Mouse (Mus musculus): Measurements from ENCODE around the gene Xylt2. TPM values are rescaled to one million over a fixed set of nuclear protein-coding genes. Genes with fewer than 3 reads are reported as not detected.
"Not testable (repeated sequence)": the region's sequence is repeated elsewhere in the genome, so short reads cannot be mapped to it uniquely, and the experiment has no call there.

Gene Xylt2
- polyA plus RNA-seq, 1 experiment from 2014 or later: 18.5 TPM

DNA sequence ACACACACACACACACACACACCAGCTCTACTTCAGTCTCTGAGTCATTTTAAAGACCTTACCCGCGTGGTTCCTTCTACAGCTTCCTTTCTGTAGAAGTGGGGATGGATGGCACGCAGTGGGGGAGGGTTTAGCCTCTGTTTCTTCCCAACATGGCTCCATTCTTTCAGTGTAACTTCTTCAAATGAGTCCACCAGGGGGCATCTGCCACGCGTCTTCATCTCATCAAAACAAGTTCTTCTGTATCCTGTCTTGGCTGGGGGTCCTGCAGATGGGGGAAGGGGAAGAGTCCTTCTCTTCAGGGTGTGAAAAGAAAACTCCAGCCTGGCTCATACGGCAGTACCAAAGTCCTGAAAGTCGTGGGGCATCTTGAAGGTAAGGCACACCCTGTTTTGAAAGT, 26.7 kb upstream of the Xylt2 start:
- Histone ChIP-seq H3K9ac (ENCODE audit: low read depth, low read length) (no peak overlapping the region), H3K9me3 (ENCODE audit: control insufficient read depth, low read length) (no peaks in the 10 kb centered on the region), H3K4me3 (ENCODE audit: low read length) (no peak overlapping the region), H3K27me3 (ENCODE audit: control insufficient read depth, insufficient read depth, low read length) (no peaks in the 10 kb centered on the region), H3K36me3 (ENCODE audit: control insufficient read depth, insufficient read depth, low read length) (no peaks in the 10 kb centered on the region), H3K27ac (ENCODE audit: low read depth, low read length) (no peak overlapping the region), H3K4me1 (ENCODE audit: control insufficient read depth, insufficient read depth, low read length) (peaks cover 3% of the 10 kb centered on the region; the same call in 1 of the 2 replicates), H3K4me2 (replicated peaks; ENCODE audit: low read depth, low read length) (no peak overlapping the region)
- WGBS: 57% methylated on average over 7 of the region's 7 CpGs
- ATAC-seq (ENCODE audit: low FRiP score, low TSS enrichment): no peak

DNA sequence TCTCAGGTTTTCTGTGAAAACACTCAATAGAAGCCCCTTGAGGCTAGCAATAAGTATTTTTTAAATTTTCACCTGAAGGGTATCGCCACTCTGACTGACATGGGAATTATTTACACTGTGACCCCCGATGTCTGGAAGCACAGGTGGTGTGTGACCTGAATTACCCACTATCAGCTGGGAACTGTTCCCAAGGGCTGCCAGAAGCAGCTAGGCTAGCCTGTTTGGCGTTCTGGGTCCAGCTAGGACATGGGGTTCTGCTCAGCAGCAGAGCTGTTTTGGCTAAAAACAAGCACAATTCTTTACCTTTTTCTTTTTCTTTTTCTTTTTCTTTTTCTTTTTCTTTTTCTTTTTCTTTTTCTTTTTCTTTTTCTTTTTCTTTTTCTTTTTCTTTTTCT, 24.9 kb upstream of the Xylt2 start:
- no peak for ATAC-seq (ENCODE audit: low FRiP score, low TSS enrichment)
- WGBS: 52% methylated on average over 3 of the region's 3 CpGs
- H3K9me3 ChIP-seq (ENCODE audit: control insufficient read depth, low read length): no peaks in the 10 kb centered on the region
- H3K27me3 ChIP-seq (ENCODE audit: control insufficient read depth, insufficient read depth, low read length): no peaks in the 10 kb centered on the region
- H3K4me3 ChIP-seq (ENCODE audit: low read length): no peak overlapping the region
- no peak overlapping the region for H3K27ac ChIP-seq (ENCODE audit: low read depth, low read length)
- H3K9ac ChIP-seq (ENCODE audit: low read depth, low read length): no peak overlapping the region
- peaks cover 3% of the 10 kb centered on the region; the same call in 1 of the 2 replicates for H3K4me1 ChIP-seq (ENCODE audit: control insufficient read depth, insufficient read depth, low read length)
- H3K4me2 ChIP-seq (replicated peaks; ENCODE audit: low read depth, low read length): no peak overlapping the region
- no peaks in the 10 kb centered on the region for H3K36me3 ChIP-seq (ENCODE audit: control insufficient read depth, insufficient read depth, low read length)

DNA sequence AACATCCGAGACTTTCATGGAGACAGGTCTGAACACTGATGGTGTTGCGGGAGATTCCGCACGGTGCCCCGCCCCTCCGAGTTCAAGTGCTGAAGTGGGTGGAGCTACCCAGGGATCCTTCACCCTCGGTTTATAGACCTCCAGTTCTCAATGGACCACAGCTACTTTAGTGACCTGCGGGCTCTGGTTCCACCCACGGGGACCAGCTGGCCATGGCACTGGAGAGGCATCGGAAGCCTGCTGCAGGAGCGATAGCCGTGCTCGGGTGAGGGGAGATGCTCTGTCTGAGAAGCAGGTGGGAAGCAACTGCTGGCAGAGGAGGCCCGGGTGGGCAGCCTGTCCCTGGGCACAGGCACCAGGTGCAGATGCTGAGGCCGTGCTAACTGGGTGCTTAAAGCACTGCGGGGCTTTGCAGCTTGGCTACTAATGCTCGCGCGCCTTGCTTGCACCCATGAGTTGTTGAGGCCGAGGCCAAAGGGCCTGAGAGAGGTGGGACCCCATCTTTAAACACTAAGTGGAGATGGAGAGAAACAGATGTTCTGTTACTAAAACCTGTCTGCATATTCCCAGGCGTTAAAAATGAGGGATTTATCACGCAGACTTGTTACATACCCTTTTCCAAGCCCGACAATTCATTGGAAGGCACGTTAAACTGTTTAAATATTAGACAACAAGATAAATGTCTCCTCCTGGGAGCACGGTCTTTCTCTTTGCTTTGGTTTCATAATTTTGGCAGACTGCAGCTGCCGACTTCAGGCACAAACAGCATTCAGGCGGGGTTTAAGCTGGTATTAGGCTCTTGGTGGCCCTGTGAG, 24.3 kb upstream of the Xylt2 start:
- ATAC-seq (ENCODE audit: low FRiP score, low TSS enrichment): peak; percentile 45; the same call in 1 of the 2 replicates
- Histone ChIP-seq H3K27me3 (ENCODE audit: control insufficient read depth, insufficient read depth, low read length) (no peaks in the 10 kb centered on the region), H3K9ac (ENCODE audit: low read depth, low read length) (no peak overlapping the region), H3K9me3 (ENCODE audit: control insufficient read depth, low read length) (no peaks in the 10 kb centered on the region), H3K4me2 (replicated peaks; ENCODE audit: low read depth, low read length) (peak overlapping the region; percentile 23; the same call in 1 of the 2 replicates), H3K4me3 (ENCODE audit: low read length) (no peak overlapping the region), H3K36me3 (ENCODE audit: control insufficient read depth, insufficient read depth, low read length) (no peaks in the 10 kb centered on the region), H3K4me1 (ENCODE audit: control insufficient read depth, insufficient read depth, low read length) (peaks cover 3% of the 10 kb centered on the region; the same call in 1 of the 2 replicates), H3K27ac (ENCODE audit: low read depth, low read length) (no peak overlapping the region)
- WGBS: 41% methylated on average over 27 of the region's 27 CpGs

DNA sequence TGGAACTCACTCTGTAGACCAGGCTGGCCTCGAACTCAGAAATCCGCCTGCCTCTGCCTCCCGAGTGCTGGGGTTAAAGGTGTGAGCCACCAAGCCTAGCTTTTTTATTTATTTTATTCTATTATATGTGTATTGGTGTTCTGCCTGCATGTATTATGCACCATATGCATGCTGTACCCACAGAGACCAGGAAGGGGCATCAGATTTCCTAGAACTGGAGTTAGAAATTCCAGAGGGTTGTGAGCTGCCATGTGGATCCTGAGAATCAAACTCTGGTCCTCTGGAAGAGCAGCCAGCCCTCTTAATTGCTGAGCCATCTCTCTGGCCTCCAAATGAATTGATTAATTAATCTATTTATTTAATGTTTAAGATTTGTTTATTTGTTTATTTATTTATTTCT, 22.1 kb upstream of the Xylt2 start:
- 98% methylated on average over 3 of the region's 3 CpGs for WGBS

DNA sequence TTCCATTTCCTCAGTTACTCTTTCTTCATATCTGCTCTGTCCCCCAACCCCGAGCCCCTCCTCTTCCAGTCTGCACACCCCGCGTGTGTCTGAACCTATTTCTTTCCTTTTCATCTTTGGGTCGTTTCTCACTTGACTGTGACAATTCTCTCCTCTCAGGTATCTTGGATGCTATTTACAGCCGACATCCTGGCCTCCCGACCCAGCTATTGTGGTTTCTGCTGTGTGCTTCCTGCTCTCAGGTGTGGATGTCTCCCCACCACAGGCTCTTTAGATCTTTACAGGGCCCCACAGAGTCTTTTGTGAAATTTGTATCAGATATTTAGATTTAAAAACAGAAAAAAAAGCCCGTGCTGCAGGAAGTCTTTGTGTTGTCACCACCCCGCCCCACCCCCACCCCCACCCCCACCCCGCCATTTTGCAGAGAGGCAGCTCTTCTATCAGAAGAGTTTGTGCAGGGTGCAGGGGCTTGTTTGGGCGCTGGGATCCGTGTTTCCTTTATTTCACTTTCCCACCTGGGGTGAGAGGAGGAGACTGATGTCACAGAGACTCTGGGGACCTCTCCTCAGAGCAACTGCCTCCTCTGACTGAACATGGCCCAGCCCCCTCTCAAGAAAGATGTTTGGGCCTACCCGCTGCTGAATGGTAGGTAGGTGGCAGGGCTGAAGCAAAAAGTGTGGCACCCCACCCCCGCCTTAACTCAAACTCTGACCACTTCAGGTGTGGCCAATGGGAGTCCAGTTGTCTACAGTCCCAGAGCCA, 20.6 kb upstream of the Xylt2 start:
- H3K4me2 ChIP-seq (replicated peaks; ENCODE audit: low read depth, low read length): no peak overlapping the region
- H3K36me3 ChIP-seq (ENCODE audit: control insufficient read depth, insufficient read depth, low read length): no peaks in the 10 kb centered on the region
- no peak overlapping the region for H3K9ac ChIP-seq (ENCODE audit: low read depth, low read length)
- ATAC-seq (ENCODE audit: low FRiP score, low TSS enrichment): no peak
- H3K27me3 ChIP-seq (ENCODE audit: control insufficient read depth, insufficient read depth, low read length): no peaks in the 10 kb centered on the region
- no peak overlapping the region for H3K27ac ChIP-seq (ENCODE audit: low read depth, low read length)
- peaks cover 2% of the 10 kb centered on the region; the same call in 1 of the 2 replicates for H3K4me1 ChIP-seq (ENCODE audit: control insufficient read depth, insufficient read depth, low read length)
- H3K4me3 ChIP-seq (ENCODE audit: low read length): no peak overlapping the region
- H3K9me3 ChIP-seq (ENCODE audit: control insufficient read depth, low read length): no peaks in the 10 kb centered on the region
- WGBS: 36% methylated on average over 13 of the region's 13 CpGs

More for the DNA sequence above, 22.1 kb upstream of the Xylt2 start:
- no peaks in the 10 kb centered on the region for H3K36me3 ChIP-seq (ENCODE audit: control insufficient read depth, insufficient read depth, low read length)
- H3K9me3 ChIP-seq (ENCODE audit: control insufficient read depth, low read length): no peaks in the 10 kb centered on the region
- H3K27me3 ChIP-seq (ENCODE audit: control insufficient read depth, insufficient read depth, low read length): no peaks in the 10 kb centered on the region
- no peak overlapping the region for H3K4me2 ChIP-seq (replicated peaks; ENCODE audit: low read depth, low read length)
- H3K4me3 ChIP-seq (ENCODE audit: low read length): no peak overlapping the region
- H3K27ac ChIP-seq (ENCODE audit: low read depth, low read length): no peak overlapping the region
- ATAC-seq (ENCODE audit: low FRiP score, low TSS enrichment): no peak
- H3K9ac ChIP-seq (ENCODE audit: low read depth, low read length): no peak overlapping the region
- peaks cover 3% of the 10 kb centered on the region; the same call in 1 of the 2 replicates for H3K4me1 ChIP-seq (ENCODE audit: control insufficient read depth, insufficient read depth, low read length)

DNA sequence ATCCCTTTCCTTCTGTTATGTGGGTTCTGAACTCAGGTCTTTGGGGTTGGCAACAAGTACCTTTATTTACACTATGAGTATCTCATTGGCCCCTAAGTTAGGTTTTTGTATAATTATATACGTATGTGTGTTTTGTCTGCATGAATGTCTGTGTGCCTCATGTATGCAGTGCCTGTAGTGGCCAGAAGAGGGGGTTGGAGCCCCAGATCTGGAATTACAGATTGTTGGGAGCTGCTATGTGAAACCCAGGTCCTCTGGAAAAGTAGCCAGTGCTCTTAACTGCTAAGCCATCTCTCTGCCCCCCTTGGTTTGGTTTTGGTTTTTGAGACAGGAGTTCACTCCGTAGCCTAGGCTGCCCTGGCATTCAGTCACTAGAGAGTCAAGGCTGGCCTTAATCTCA, 19.8 kb upstream of the Xylt2 start:
- Histone ChIP-seq H3K4me2 (replicated peaks; ENCODE audit: low read depth, low read length) (no peak overlapping the region), H3K9ac (ENCODE audit: low read depth, low read length) (no peak overlapping the region), H3K27ac (ENCODE audit: low read depth, low read length) (no peak overlapping the region), H3K4me3 (ENCODE audit: low read length) (no peak overlapping the region), H3K9me3 (ENCODE audit: control insufficient read depth, low read length) (no peaks in the 10 kb centered on the region), H3K4me1 (ENCODE audit: control insufficient read depth, insufficient read depth, low read length) (no peaks in the 10 kb centered on the region; the same call in 1 of the 2 replicates), H3K36me3 (ENCODE audit: control insufficient read depth, insufficient read depth, low read length) (no peaks in the 10 kb centered on the region), H3K27me3 (ENCODE audit: control insufficient read depth, insufficient read depth, low read length) (no peaks in the 10 kb centered on the region)
- 98% methylated on average over 2 of the region's 2 CpGs for WGBS
- no peak for ATAC-seq (ENCODE audit: low FRiP score, low TSS enrichment)

DNA sequence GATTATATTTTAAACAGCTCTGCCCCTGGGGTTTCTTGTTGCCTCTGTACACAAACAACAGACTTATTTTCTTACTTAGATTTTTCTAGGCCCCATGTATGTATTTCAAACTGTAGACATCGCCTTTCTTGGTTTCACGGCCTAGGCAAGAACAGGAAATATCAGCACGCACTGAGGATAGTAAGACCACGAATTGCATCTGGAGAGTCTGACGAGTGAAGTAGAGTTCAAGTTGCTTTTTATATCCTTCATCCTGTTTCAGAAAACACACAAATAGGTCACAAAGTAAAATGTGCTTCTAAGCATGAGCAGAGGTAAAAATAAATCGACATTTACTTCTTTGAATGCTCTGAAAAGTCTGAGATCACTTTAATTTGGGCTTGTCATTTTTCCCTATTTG, 18.2 kb upstream of the Xylt2 start:
- H3K4me3 ChIP-seq (ENCODE audit: low read length): no peak overlapping the region
- H3K27me3 ChIP-seq (ENCODE audit: control insufficient read depth, insufficient read depth, low read length): no peaks in the 10 kb centered on the region
- H3K9ac ChIP-seq (ENCODE audit: low read depth, low read length): no peak overlapping the region
- no peak overlapping the region for H3K27ac ChIP-seq (ENCODE audit: low read depth, low read length)
- H3K4me2 ChIP-seq (replicated peaks; ENCODE audit: low read depth, low read length): no peak overlapping the region
- no peaks in the 10 kb centered on the region for H3K9me3 ChIP-seq (ENCODE audit: control insufficient read depth, low read length)
- no peaks in the 10 kb centered on the region for H3K36me3 ChIP-seq (ENCODE audit: control insufficient read depth, insufficient read depth, low read length)
- no peaks in the 10 kb centered on the region for H3K4me1 ChIP-seq (ENCODE audit: control insufficient read depth, insufficient read depth, low read length)
- ATAC-seq (ENCODE audit: low FRiP score, low TSS enrichment): no peak
- WGBS: 60% methylated on average over 6 of the region's 6 CpGs

DNA sequence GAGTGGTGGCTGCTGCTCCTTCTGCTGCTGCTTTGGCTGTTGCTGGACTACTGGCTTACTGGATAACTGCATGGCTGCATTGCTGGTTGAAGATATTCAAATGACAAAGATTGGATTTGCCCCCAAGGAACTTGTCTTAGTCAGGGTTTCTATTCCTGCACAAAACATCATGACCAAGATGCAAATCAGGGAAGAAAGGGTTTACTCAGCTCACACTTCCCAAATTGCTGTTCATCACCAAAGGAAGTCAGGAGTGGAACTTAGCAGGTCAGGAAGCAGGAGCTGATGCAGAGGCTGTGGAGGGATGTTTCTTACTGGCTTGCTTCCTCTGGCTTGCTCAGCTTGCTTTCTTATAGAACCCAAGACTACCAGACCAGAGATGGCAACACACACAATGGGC, 15.2 kb upstream of the Xylt2 start:
- H3K4me1 ChIP-seq (ENCODE audit: control insufficient read depth, insufficient read depth, low read length); H3K9me3 ChIP-seq (ENCODE audit: control insufficient read depth, low read length); H3K27me3 ChIP-seq (ENCODE audit: control insufficient read depth, insufficient read depth, low read length); H3K4me3 ChIP-seq (ENCODE audit: low read length); H3K36me3 ChIP-seq (ENCODE audit: control insufficient read depth, insufficient read depth, low read length); H3K9ac ChIP-seq (ENCODE audit: low read depth, low read length); H3K4me2 ChIP-seq (replicated peaks; ENCODE audit: low read depth, low read length); H3K27ac ChIP-seq (ENCODE audit: low read depth, low read length); ATAC-seq (ENCODE audit: low FRiP score, low TSS enrichment): not testable (repeated sequence)

DNA sequence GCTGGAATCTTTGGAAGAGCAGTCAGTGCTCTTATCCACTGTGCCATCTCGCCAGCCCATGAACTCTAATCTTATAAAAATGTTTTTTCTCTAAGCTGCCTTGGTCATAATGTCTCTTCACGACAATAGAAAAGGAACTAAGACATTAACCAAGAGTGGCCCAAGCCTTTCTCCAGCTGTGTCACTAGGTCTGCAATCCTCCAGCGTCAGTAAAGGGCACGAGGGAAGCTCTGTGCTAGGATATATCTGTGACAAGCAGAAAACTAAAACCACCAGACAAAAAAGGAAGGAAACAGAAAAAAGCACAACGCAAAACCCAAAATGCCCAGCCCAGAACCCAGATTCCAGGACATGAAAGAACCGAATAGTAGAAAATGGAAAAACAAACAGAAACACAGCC, 9.9 kb upstream of the Xylt2 start:
- no peak overlapping the region for H3K4me3 ChIP-seq (ENCODE audit: low read length)
- no peaks in the 10 kb centered on the region for H3K36me3 ChIP-seq (ENCODE audit: control insufficient read depth, insufficient read depth, low read length)
- 85% methylated on average over 6 of the region's 6 CpGs for WGBS
- H3K4me2 ChIP-seq (replicated peaks; ENCODE audit: low read depth, low read length): no peak overlapping the region
- no peaks in the 10 kb centered on the region for H3K4me1 ChIP-seq (ENCODE audit: control insufficient read depth, insufficient read depth, low read length)
- H3K27ac ChIP-seq (ENCODE audit: low read depth, low read length): no peak overlapping the region
- ATAC-seq (ENCODE audit: low FRiP score, low TSS enrichment): no peak
- no peak overlapping the region for H3K9ac ChIP-seq (ENCODE audit: low read depth, low read length)
- H3K9me3 ChIP-seq (ENCODE audit: control insufficient read depth, low read length): no peaks in the 10 kb centered on the region
- no peaks in the 10 kb centered on the region for H3K27me3 ChIP-seq (ENCODE audit: control insufficient read depth, insufficient read depth, low read length)

Data from kidney, embryonic 14.5 days (tissue).